Mouse (Mus musculus) adrenal gland, adult 8-10 months (tissue): Measurements from ENCODE around the gene Ubash3a. TPM values are rescaled to one million over a fixed set of nuclear protein-coding genes. Genes with fewer than 3 reads are reported as not detected.

Source experiments
- DNase-seq: peaks from one replicate; pipeline ENCODE4 v3.0.0; 2022
- total RNA-seq, 4 experiments: library from RNA; stranded (reverse); gene quantifications; 2 replicates each; pipeline ENCODE4 v1.2.4; 2022

Gene Ubash3a
- total RNA-seq, 4 experiments from 2014 or later, result 0.12 to 0.51 (median 0.31) TPM

GRCm38 (mm10) chr17:31216068-31216955 lies 8.6 kb downstream of the Ubash3a start:
- DNase-seq, result peak; percentile 18

DNA sequence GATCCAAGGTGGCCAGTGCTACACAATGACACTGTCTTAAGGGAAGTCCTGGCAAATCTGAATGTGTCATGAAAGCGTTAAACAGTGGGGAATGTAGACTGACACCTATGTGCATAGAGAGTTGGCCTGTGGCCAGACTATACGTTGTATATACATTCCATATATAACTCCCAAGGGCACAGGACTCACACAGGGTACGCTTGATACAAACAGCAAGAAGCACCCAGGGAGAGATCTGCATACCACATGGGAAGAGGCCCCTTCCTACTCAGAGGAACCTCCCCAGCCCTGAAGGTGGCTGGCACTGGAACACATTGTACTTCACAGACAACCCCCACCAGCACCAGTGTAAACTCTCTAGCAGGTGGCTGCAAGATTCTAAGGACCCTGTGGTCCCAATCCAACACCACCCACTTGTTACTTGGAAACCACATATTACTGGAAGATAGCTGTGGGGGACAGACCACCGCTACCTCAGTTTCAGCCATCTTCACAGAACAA lies 15.2 kb downstream of the Ubash3a start:
- no peak for DNase-seq

DNA sequence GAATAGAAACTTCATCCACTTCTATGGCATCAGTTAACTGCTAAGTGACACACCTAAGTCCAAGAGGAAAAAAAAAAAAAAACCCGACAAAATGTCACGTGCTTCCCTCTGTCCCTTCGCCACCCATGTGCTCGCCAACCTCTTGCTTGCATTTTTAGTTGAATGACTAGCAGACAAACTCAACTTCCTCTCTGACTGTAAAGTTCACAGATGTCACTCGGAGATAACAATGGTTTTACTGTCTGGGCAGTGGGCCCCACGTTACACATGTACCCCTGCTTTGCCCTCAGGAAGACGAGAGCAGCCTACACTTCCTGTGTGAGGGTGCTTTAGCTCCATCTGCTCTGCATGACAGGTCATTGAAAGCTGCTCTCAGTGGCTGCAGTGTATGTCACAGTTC lies 16.2 kb downstream of the Ubash3a start:
- DNase-seq, result no peak

GRCm38 (mm10) chr17:31224591-31224990 lies 16.9 kb downstream of the Ubash3a start:
- DNase-seq, result no peak

DNA sequence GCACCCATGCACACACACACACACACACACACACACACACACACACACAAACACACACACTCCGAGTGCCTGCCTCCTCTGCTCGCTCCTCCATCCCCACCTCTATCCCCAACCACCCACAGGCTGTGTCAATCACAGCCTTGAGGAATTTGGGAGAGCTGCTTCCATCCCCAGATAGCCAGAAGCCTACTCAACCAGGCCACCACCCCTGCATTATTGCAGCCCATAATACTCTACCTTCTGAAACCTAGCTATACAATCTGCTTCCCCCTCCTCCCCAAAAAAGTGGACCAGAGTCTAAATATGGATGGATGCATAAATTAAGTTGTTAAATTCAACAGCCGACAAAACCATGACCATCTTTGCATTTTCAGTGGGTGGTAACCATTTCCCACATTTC lies 18.7 kb downstream of the Ubash3a start:
- no peak for DNase-seq

DNA sequence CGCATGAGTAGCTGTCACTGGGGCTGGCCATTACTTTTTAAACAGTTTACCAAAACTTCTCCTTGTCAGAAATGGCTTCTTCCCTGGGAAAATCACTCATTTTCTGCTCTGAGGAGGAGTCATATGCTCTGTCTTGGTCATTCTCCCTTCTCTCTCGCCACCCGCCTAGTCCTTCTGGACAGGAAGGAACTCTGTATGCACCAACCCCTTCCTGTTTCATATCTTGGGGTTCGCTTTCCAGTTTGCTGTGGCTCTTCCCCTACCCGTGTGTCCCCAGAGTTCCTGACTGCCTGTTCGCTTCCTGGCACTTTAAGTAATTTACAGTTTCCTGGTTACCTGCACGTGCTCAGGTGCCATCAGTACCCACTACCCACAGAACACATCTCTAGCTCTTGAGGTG lies 19.3 kb downstream of the Ubash3a start:
- no peak for DNase-seq

DNA sequence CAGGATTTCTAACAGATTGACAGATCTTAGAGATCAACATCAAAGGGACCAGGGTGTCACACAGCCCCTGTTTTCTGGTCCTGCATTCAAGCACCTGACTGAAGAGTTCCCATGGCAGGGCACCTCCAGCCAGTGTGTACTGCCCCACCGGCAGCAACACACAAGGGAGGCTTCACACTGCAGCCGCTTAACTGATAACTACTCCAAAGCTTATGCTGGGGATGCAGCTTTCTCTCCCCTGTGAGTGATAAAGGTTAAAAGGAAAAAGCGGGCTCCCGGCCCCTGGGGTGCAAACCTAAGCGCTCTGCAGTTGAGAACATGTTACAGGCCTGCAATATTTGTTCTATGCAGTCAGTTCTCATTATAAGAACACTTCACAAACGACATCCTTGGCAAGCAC lies 24.1 kb downstream of the Ubash3a start:
- no peak for DNase-seq

DNA sequence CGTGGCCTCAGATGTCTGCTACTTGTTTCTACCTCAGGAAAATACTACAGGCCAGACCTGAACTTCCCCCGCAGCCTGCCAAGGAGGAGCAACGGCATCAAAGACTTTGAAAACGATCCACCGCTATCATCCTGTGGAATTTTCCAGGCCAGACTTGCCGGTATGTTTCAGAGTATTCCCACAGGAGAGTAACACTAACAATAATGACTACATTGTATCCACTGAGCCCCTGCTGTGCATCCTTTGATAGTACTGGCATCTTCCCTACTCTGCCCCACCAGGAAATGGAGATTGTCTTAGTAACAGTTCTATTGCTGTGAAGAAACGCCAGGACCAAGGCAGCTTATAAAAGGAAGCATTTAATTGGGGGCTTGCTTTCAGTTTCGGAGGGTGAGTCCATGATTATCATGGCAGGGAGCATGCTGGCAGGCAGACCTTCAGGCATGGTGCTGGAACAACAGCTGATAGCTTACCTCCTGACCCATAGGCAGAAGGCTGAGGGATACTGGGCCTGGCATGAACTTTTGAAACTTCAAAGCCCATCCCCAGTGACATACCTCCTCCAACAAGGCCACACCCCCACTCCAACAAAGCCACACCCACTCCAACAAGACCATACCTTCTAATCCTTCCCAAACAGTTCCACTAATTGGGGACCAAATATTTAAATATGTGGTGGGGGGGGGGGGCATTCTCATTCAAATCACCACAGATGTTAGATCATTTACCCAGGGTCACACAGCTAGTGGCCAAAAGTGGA lies 24.8 kb downstream of the Ubash3a start:
- DNase-seq, result no peak

DNA sequence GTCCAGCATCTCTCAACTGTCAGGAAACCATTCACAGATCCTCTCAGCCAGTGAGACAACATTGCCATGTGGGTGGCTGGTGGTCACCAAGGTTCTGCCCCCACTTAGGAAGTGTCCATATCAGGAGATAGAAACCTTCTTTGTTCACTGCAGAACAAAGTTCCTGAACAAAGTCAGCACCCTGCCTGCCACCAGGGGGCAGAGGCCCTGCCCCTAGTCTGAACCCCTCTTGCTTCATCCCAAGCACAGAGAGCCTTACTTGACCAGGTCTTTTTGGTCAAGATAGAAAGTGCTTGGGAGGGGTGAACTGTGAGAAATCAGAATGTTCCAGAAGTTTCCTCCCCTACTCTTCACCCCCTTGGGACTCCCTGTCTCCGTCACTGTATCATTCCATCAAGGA lies 28.2 kb downstream of the Ubash3a start:
- DNase-seq, result no peak

GRCm38 (mm10) chr17:31238234-31239020 lies 30.8 kb downstream of the Ubash3a start:
- no peak for DNase-seq

GRCm38 (mm10) chr17:31241156-31241555 lies 33.5 kb downstream of the Ubash3a start:
- DNase-seq, result no peak

DNA sequence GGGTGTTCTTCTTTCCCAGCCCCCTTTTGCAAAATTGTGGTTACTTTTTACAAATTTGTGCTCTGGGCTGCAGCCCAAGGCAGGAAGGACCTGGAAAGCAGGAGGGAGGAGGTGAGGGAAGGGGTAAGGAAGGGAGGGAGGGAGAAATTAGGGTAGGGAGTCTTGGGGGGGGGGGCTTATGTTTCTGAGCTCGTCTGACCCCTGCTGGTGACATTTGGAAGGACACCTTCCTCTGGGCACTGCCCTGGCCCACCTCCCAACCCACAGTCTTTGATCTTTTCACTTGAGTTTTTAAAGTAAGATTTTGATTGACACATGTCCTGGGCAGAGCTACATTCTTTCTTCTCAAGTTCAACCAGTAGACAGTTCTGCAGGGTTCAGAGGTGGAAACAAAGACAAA lies 35.1 kb downstream of the Ubash3a start:
- no peak for DNase-seq

DNA sequence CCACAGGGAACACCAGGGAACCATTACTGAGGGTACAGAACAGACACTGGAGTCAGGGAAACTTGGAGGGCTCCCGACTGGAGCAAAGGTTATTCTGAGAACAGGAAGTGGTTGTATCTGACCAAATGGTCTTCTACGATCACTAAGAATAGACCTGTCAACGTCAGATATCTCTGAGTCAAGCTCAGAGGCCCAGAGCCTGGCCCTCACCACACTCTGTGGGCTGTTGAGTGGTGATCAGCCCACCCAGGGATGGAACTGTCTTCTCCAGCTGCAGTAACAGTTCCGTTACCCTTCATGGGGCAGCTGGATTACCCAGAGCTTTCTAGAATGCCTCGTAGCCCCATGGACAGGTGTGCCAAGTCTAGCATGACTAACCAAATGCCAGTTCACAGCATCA lies 37.6 kb downstream of the Ubash3a start:
- DNase-seq, result no peak

DNA sequence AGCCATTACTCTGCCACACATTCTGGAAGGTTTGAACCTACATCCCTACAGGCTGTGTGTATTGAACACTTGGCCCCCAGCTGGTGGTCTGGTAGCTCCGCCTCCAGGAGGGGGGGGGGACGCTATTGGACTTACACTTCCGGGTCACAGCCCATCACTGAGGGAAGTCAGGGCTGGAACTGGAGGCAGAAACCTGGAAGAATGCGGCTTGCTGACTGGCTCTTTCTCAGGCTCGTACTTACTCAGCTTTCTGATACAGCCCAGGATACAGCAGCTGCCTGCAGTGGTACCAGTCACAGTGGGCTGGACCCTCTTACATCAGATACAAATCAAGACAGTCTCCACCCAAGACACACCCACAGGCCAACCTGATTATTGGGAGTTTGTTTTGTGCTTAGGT lies 39.5 kb downstream of the Ubash3a start:
- no peak for DNase-seq

GRCm38 (mm10) chr17:31253951-31254350 lies 46.3 kb downstream of the Ubash3a start:
- no peak for DNase-seq

GRCm38 (mm10) chr17:31254463-31254931 lies 46.8 kb downstream of the Ubash3a start:
- peak; percentile 80 for DNase-seq

DNA sequence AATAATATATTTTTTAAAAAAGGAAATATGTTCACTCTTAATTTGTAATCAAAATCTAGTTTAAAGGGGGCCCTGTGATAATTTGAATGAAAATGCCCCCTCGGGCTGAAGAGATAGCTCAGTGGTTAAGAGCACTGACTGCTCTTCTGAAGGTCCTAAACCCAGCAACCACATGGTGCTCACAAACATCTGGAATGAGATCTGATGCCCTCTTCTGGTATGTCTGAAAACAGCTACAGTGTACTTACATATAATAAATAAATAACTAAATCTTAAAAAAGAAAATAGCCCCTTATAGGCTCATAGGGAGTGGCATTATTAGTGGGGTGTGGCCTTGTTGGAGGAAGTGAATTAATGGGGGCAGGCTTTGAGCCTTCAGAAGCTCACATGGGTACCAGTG lies 49.5 kb downstream of the Ubash3a start:
- DNase-seq, result no peak

GRCm38 (mm10) chr17:31257898-31258297 lies 50.2 kb downstream of the Ubash3a start:
- DNase-seq, result no peak

GRCm38 (mm10) chr17:31258310-31258865 lies 50.7 kb downstream of the Ubash3a start:
- DNase-seq, result no peak

GRCm38 (mm10) chr17:31259145-31259544 lies 51.5 kb downstream of the Ubash3a start:
- no peak for DNase-seq

- DNase-seq, result no peak
Observed at GRCm38 (mm10) chr17:31259825-31260224, 52.2 kb downstream of the Ubash3a start.

DNA sequence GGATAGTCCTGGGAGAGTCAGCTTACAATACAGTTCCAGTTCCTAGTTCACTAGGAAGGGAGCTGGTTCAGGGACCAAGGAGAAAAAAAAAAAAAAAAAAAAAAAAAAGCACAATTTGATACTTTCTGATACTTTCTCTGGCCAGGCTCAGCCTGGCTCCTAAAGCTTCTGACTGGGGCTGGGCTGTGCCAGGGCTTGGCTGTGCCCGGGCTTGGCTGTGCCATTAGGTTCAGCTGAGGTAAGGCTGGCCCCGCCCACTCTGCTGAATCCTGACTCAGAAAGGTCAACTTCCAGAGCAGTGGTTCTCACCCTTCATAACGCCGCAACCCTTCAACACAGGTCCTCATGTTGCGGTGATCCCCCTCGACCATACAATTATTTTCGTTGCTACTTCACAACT lies 52.8 kb downstream of the Ubash3a start:
- DNase-seq, result peak; percentile 91
